Comparison of ENCODE assay signal across 29 mouse cellular contexts in the genomic region with DNA sequence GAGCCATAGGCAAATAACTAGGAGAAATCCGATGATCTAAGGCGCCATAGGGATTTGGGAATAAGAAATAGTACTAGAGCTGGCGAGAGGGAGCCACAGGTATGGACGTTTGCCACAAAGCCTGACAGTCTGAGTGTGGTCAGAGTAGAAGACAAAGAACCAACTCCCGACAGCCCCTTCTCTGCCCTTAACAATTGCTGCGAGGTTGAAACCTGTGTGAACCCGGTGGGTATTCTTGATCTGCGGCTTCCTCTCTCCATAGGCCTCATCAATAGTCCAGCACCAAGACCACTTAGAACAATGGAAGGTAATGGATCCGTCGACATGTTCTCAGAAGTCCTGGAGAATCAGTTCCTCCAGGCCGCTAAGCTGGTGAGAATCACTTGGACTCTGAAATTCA. TPM values are rescaled to one million over a fixed set of nuclear protein-coding genes. Genes with fewer than 3 reads are reported as not detected.
DNase-seq lines count a peak whose midpoint lies in the region; ATAC-seq lines count a peak whose summit lies in the region.
"Had no signal": no experiment of that assay in that cellular context is flagged by ENCODE, and none has a peak within 500 bp of the region (broad histone marks: within the 10 kb centered on the region; RNA-seq: fewer than 3 reads in every experiment).

No protein-coding gene starts in this region.

- H3K36me3 ChIP-seq in limb, embryonic 10.5 days: no peaks in the 10 kb centered on the region
- H3K36me3 ChIP-seq: embryonic facial prominence, embryonic 10.5 days; embryonic facial prominence, embryonic 13.5 days; heart, embryonic 12.5 days; heart, embryonic 15.5 days; hindbrain, embryonic 12.5 days; hindbrain, embryonic 15.5 days had no signal

- DNase-seq in frontal cortex, postnatal 14 days (ENCODE audit: low spot score in 2 of 2): no peak
- no peak for DNase-seq in kidney, postnatal 25 days
- DNase-seq in thymus, postnatal 36 days: no peak
- no peak for DNase-seq in urinary bladder, postnatal 36 days (ENCODE audit: low spot score in 2 of 2)
- DNase-seq in limb, embryonic 10.5 days (ENCODE audit: low spot score): no peak
- DNase-seq: adrenal gland, postnatal 10 days; adrenal gland, postnatal 36 days; cerebellum, adult 11 months; cerebellum, adult 2 months; cerebellum, adult 9-11 months; cerebellum, postnatal 25 days; embryo, embryonic 11 days; forebrain, postnatal 0 days; gastrocnemius, postnatal 10 days; heart, adult 18-20 months; heart, postnatal 10 days; heart, postnatal 4 days had no signal

- H3K27me3 ChIP-seq in limb, embryonic 10.5 days (ENCODE audit: low read depth, poor library complexity, severe bottlenecking): no peaks in the 10 kb centered on the region
- H3K27me3 ChIP-seq: embryonic facial prominence, embryonic 13.5 days; heart, embryonic 12.5 days; heart, embryonic 15.5 days; hindbrain, embryonic 12.5 days; hindbrain, embryonic 15.5 days had no signal

- H3K27ac ChIP-seq in limb, embryonic 10.5 days: no peak overlapping the region
- H3K27ac ChIP-seq: embryonic facial prominence, embryonic 10.5 days; embryonic facial prominence, embryonic 13.5 days; heart, embryonic 15.5 days; hindbrain, embryonic 12.5 days; hindbrain, embryonic 15.5 days had no signal

- H3K4me1 ChIP-seq in limb, embryonic 10.5 days: no peaks in the 10 kb centered on the region
- H3K4me1 ChIP-seq: embryonic facial prominence, embryonic 10.5 days; embryonic facial prominence, embryonic 13.5 days; heart, embryonic 12.5 days; heart, embryonic 15.5 days; hindbrain, embryonic 12.5 days; hindbrain, embryonic 15.5 days had no signal

- WGBS in limb, embryonic 10.5 days: 93% methylated on average over 11 of the region's 11 CpGs

- H3K4me3 ChIP-seq in limb, embryonic 10.5 days: no peak overlapping the region
- H3K4me3 ChIP-seq: embryonic facial prominence, embryonic 10.5 days; embryonic facial prominence, embryonic 13.5 days; heart, embryonic 12.5 days; heart, embryonic 15.5 days; hindbrain, embryonic 12.5 days; hindbrain, embryonic 15.5 days had no signal

- ATAC-seq in frontal cortex, adult (ENCODE audit: low TSS enrichment): peak; percentile 70
- peak; percentile 49 to 60; a peak in 2 of 4 replicates for ATAC-seq in hematopoietic stem cell, adult 5-6 weeks (replicated peaks in 1 of 2; ENCODE audit: insufficient read depth in 1 of 2, low FRiP score in 2 of 2, low TSS enrichment in 1 of 2, low read depth in 1 of 2, poor library complexity in 2 of 2, severe bottlenecking in 2 of 2)
- peak; percentile 57; the same call in 1 of the 2 replicates for ATAC-seq in megakaryocyte-erythroid progenitor cell, adult 5-6 weeks (replicated peaks; ENCODE audit: low FRiP score, low TSS enrichment, poor library complexity, severe bottlenecking)
- ATAC-seq: activated CD4-positive, CD25-positive, alpha-beta regulatory T cell, adult 4 months; forebrain, embryonic 14.5 days; forebrain, postnatal 0 days had no signal

- H3K9me3 ChIP-seq in limb, embryonic 10.5 days (replicated peaks): no peaks in the 10 kb centered on the region
- H3K9me3 ChIP-seq: embryonic facial prominence, embryonic 10.5 days; embryonic facial prominence, embryonic 13.5 days; heart, embryonic 12.5 days; heart, embryonic 15.5 days; hindbrain, embryonic 12.5 days; hindbrain, embryonic 15.5 days had no signal

RNA-seq across cellular contexts. Expression of a gene that starts 36.2 kb away (rescaled TPM):
- 2,208 and 2,489 TPM in 2 replicates for total RNA-seq in hematopoietic stem cell, adult 5-6 weeks (2017)
- 4,414 and 4,457 TPM in 2 replicates for total RNA-seq in megakaryocyte-erythroid progenitor cell, adult 5-6 weeks (2014; fragmentation: Nextera tagmentation)
- 1,975 and 2,681 TPM in 2 replicates for total RNA-seq in megakaryocyte-erythroid progenitor cell, adult 5-6 weeks (2017)
- polyA plus RNA-seq in limb, embryonic 10.5 days (2016; fragmentation: Nextera tagmentation; extraction: Ambion mirVana): 1,295 and 1,533 TPM in 2 replicates

RNA-seq across cellular contexts. Expression of a gene that starts 45.8 kb away (rescaled TPM):
- 5.8 and 9.7 TPM in 2 replicates for total RNA-seq in hematopoietic stem cell, adult 5-6 weeks (2017)
- total RNA-seq in megakaryocyte-erythroid progenitor cell, adult 5-6 weeks (2014; fragmentation: Nextera tagmentation): 29.1 and 39.8 TPM in 2 replicates
- 6.3 and 18.6 TPM in 2 replicates for total RNA-seq in megakaryocyte-erythroid progenitor cell, adult 5-6 weeks (2017)
- 30.6 and 31.1 TPM in 2 replicates for polyA plus RNA-seq in limb, embryonic 10.5 days (2016; fragmentation: Nextera tagmentation; extraction: Ambion mirVana)
- total RNA-seq: gastrocnemius, adult 18-20 months; heart, adult 18-20 months had no signal
